Mouse (Mus musculus): Measurements from ENCODE around the gene Olfm4. TPM values are rescaled to one million over a fixed set of nuclear protein-coding genes. Genes with fewer than 3 reads are reported as not detected.

Olfm4 gene
- polyA plus RNA-seq, 1 experiment from 2014 or later = 1.6 TPM

GRCm38 (mm10) chr14:80029297-80030001 is 45.6 kb downstream of the Olfm4 start:
- Histone ChIP-seq H3K36me3 (no peaks in the 10 kb centered on the region), H3K4me1 (peaks cover 4% of the 10 kb centered on the region; the same call in 1 of the 2 replicates), H3K27me3 (no peaks in the 10 kb centered on the region), H3K9me3 (no peaks in the 10 kb centered on the region), H3K27ac (no peak overlapping the region), H3K4me2 (no peak overlapping the region), H3K4me3 (no peak overlapping the region), H3K9ac (no peak overlapping the region)
- ATAC-seq (ENCODE audit: borderline replicate concordance, extremely low read depth, low FRiP score, low TSS enrichment) = peak; percentile 60; the same call in 1 of the 2 replicates
- 50% methylated on average over 3 of the region's 3 CpGs for WGBS

DNA sequence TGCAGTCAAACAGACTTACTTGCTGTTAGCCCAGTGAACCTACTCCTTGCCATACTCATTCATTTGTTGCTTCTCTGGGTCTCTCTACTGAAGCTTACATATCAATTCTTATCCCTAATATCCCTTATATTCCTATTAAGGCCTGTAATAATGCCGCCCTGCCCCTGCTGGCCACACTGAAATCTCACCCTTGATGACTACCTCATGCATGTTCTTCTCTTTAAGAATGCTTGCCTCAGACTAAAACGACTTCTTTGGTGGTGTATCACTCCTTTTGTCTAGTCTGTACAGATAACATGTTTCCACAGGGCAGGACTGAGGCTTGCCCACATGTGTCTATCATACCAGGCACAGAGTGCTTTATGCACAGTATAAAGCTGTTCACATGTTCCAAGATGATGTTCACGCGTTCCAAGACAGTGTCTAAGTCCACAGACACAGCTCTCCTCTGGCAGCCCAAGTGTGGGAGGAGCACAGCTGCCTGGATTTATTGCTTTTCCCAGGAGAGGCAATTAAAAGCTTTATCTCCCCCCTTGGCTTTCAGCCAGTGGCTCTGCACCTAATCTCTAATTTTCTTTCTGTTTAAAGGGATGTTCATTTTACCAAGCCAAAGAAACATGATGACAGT is 55.9 kb downstream of the Olfm4 start:
- ATAC-seq (ENCODE audit: borderline replicate concordance, extremely low read depth, low FRiP score, low TSS enrichment) = no peak
- no peak overlapping the region for H3K27ac ChIP-seq

GRCm38 (mm10) chr14:80046104-80046734 is 62.3 kb downstream of the Olfm4 start:
- no peaks in the 10 kb centered on the region for H3K4me1 ChIP-seq
- 81% methylated on average over 6 of the region's 6 CpGs for WGBS
- H3K9me3 ChIP-seq = no peaks in the 10 kb centered on the region
- no peak overlapping the region for H3K4me2 ChIP-seq
- H3K9ac ChIP-seq = no peak overlapping the region
- H3K27ac ChIP-seq = no peak overlapping the region
- H3K36me3 ChIP-seq = no peaks in the 10 kb centered on the region
- H3K4me3 ChIP-seq = no peak overlapping the region
- ATAC-seq (ENCODE audit: borderline replicate concordance, extremely low read depth, low FRiP score, low TSS enrichment) = no peak
- H3K27me3 ChIP-seq = no peaks in the 10 kb centered on the region

More for the DNA sequence above, 55.9 kb downstream of the Olfm4 start:
- H3K9ac ChIP-seq = no peak overlapping the region
- H3K9me3 ChIP-seq = no peaks in the 10 kb centered on the region
- H3K4me2 ChIP-seq = no peak overlapping the region
- no peaks in the 10 kb centered on the region for H3K36me3 ChIP-seq
- H3K27me3 ChIP-seq = no peaks in the 10 kb centered on the region
- no peak overlapping the region for H3K4me3 ChIP-seq
- H3K4me1 ChIP-seq = no peaks in the 10 kb centered on the region
- 54% methylated on average over 4 of the region's 4 CpGs for WGBS

GRCm38 (mm10) chr14:80047368-80048101 is 63.7 kb downstream of the Olfm4 start:
- ATAC-seq (ENCODE audit: borderline replicate concordance, extremely low read depth, low FRiP score, low TSS enrichment) = no peak
- Histone ChIP-seq H3K36me3 (no peaks in the 10 kb centered on the region), H3K4me2 (no peak overlapping the region)

DNA sequence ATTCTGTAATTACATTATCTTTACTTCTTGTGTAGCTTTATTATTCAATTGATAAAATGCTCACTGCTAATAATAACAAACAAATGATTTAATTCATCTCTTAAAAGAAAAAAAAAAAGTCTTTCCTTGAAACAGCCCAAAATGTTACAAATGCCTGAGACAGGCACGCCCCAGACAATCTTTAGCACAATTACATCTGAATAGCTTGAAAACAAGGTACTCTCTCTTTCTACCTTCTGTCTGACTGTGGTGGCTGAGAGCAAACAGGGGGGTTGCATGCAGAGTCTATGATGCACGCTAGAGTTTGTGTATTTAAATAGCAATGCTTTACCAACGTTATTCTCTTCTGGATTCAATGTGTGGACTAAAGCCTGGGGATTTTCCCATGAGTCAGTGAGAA is 71.8 kb downstream of the Olfm4 start:
- Histone ChIP-seq H3K36me3 (no peaks in the 10 kb centered on the region), H3K4me2 (no peak overlapping the region), H3K9me3 (no peaks in the 10 kb centered on the region), H3K27ac (no peak overlapping the region), H3K9ac (no peak overlapping the region), H3K4me1 (no peaks in the 10 kb centered on the region), H3K27me3 (no peaks in the 10 kb centered on the region), H3K4me3 (no peak overlapping the region)
- 61% methylated on average over 3 of the region's 3 CpGs for WGBS
- ATAC-seq (ENCODE audit: borderline replicate concordance, extremely low read depth, low FRiP score, low TSS enrichment) = no peak

More at GRCm38 (mm10) chr14:80047368-80048101, 63.7 kb downstream of the Olfm4 start:
- no peak overlapping the region for H3K9ac ChIP-seq
- H3K27ac ChIP-seq = no peak overlapping the region
- H3K4me3 ChIP-seq = no peak overlapping the region
- no peaks in the 10 kb centered on the region for H3K27me3 ChIP-seq
- WGBS = 58% methylated on average over 5 of the region's 5 CpGs
- H3K9me3 ChIP-seq = no peaks in the 10 kb centered on the region
- H3K4me1 ChIP-seq = no peaks in the 10 kb centered on the region

DNA sequence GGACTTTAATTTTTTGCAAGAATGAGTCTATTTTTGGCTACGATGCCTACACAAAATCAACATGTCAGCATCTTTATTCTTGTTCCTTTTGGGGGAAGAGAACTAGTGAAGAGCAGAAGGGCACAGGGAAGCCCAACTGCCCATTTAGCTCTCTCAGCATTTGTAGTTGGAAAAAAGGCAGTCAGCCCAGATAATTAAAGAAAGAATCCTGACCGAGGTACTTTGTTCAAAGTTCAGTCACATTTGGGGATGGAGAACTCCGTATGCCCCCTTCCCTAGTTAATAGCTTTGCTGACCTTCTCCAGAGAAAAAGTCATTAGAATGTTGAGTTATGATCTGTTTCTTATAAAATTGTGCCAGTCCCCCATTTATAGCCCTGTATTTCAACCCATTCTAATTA is 77.8 kb downstream of the Olfm4 start:
- Histone ChIP-seq H3K27me3 (no peaks in the 10 kb centered on the region), H3K4me2 (no peak overlapping the region), H3K27ac (no peak overlapping the region), H3K9ac (no peak overlapping the region), H3K36me3 (no peaks in the 10 kb centered on the region), H3K4me3 (no peak overlapping the region), H3K9me3 (no peaks in the 10 kb centered on the region), H3K4me1 (no peaks in the 10 kb centered on the region)
- WGBS = 71% methylated on average over 3 of the region's 3 CpGs
- no peak for ATAC-seq (ENCODE audit: borderline replicate concordance, extremely low read depth, low FRiP score, low TSS enrichment)

- no peak overlapping the region for H3K27ac ChIP-seq
- WGBS = 79% methylated on average over 9 of the region's 9 CpGs
- H3K9me3 ChIP-seq = no peaks in the 10 kb centered on the region
- H3K36me3 ChIP-seq = no peaks in the 10 kb centered on the region
- H3K9ac ChIP-seq = no peak overlapping the region
- H3K27me3 ChIP-seq = no peaks in the 10 kb centered on the region
- ATAC-seq (ENCODE audit: borderline replicate concordance, extremely low read depth, low FRiP score, low TSS enrichment) = no peak
- no peaks in the 10 kb centered on the region for H3K4me1 ChIP-seq
- H3K4me2 ChIP-seq = no peak overlapping the region
- H3K4me3 ChIP-seq = no peak overlapping the region
Measured at GRCm38 (mm10) chr14:80062896-80063295, 79.0 kb downstream of the Olfm4 start.

- 92% methylated on average over 3 of the region's 3 CpGs for WGBS
- no peak overlapping the region for H3K4me2 ChIP-seq
- H3K36me3 ChIP-seq = no peaks in the 10 kb centered on the region
- H3K4me1 ChIP-seq = no peaks in the 10 kb centered on the region
- H3K27me3 ChIP-seq = no peaks in the 10 kb centered on the region
- no peak overlapping the region for H3K9ac ChIP-seq
- no peak overlapping the region for H3K27ac ChIP-seq
- H3K9me3 ChIP-seq = no peaks in the 10 kb centered on the region
- ATAC-seq (ENCODE audit: borderline replicate concordance, extremely low read depth, low FRiP score, low TSS enrichment) = no peak
- H3K4me3 ChIP-seq = no peak overlapping the region
Measured at GRCm38 (mm10) chr14:80070580-80070979, 86.7 kb downstream of the Olfm4 start.

Other genes starting within 250 kb of the Olfm4 start
- gene Pcdh8, start 212.8 kb upstream of the Olfm4 start, polyA plus RNA-seq (2015; fragmentation: Nextera tagmentation; extraction: Ambion mirVana) = 0.11 and 0.18 TPM in 2 replicates